Mouse (Mus musculus): ENCODE measurements around the gene Aif1l. TPM values are rescaled to one million over a fixed set of nuclear protein-coding genes. Genes with fewer than 3 reads are reported as not detected.

Gene Aif1l
- total and polyA plus RNA-seq, 2 experiments from 2014 or later, result 21.4 to 24.1 TPM

GRCm38 (mm10) chr2:31996060-31996459 lies 46.1 kb downstream of the Aif1l start:
- H3K9me3 ChIP-seq (ENCODE audit: low read length), result no peaks in the 10 kb centered on the region
- H3K27me3 ChIP-seq (ENCODE audit: insufficient read depth, low read length), result no peaks in the 10 kb centered on the region
- no peak for TF ChIP-seq CTCF (IDR thresholded peaks at IDR 0.05)
- no peak overlapping the region for H3K4me3 ChIP-seq (ENCODE audit: low read depth, low read length)
- DNase-seq (ENCODE audit: low spot score), result no peak
- no peak overlapping the region for H3K9ac ChIP-seq (replicated peaks; ENCODE audit: low read length, poor library complexity, severe bottlenecking)
- no peak overlapping the region for H3K27ac ChIP-seq (ENCODE audit: low read depth, low read length)
- H3K4me1 ChIP-seq (ENCODE audit: insufficient read depth, low read length), result no peaks in the 10 kb centered on the region
- ATAC-seq (ENCODE audit: low FRiP score), result no peak
- 95% methylated on average over 13 of the region's 13 CpGs for WGBS
- H3K36me3 ChIP-seq (ENCODE audit: insufficient read depth, low read length), result peaks cover 82% of the 10 kb centered on the region
- no peak overlapping the region for H3K4me2 ChIP-seq (ENCODE audit: low read depth, low read length, poor library complexity, severe bottlenecking)

- Histone ChIP-seq H3K4me3 (ENCODE audit: low read depth, low read length) (no peak overlapping the region), H3K4me1 (ENCODE audit: insufficient read depth, low read length) (no peaks in the 10 kb centered on the region), H3K9me3 (ENCODE audit: low read length) (no peaks in the 10 kb centered on the region), H3K36me3 (ENCODE audit: insufficient read depth, low read length) (peaks cover 74% of the 10 kb centered on the region), H3K27ac (ENCODE audit: low read depth, low read length) (no peak overlapping the region), H3K4me2 (ENCODE audit: low read depth, low read length, poor library complexity, severe bottlenecking) (no peak overlapping the region), H3K27me3 (ENCODE audit: insufficient read depth, low read length) (no peaks in the 10 kb centered on the region), H3K9ac (replicated peaks; ENCODE audit: low read length, poor library complexity, severe bottlenecking) (no peak overlapping the region)
- ATAC-seq (ENCODE audit: low FRiP score) (no peak), DNase-seq (ENCODE audit: low spot score) (no peak)
- 93% methylated on average over 5 of the region's 5 CpGs for WGBS
- TF ChIP-seq CTCF (IDR thresholded peaks at IDR 0.05), result no peak
Observed at GRCm38 (mm10) chr2:31997539-31997938, 47.6 kb downstream of the Aif1l start.

DNA sequence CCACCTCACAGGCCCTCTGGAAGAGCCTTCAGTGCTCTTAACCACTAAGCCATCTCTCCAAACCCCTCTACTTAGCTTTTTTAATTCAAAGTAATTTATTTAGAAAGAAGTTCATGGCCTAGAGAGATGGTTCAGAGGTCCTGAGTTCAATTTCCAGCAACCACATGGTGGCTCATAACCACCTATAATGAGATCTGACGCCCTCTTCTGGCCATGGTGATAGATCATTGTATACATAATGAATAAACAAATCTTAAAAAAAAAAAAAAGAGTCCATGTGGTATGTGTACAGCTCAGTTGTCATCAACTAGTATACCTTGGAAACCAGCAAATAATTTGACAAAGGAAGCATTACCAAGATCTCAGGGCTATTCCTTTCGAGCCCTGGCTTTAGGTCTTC lies 48.5 kb downstream of the Aif1l start:
- no peaks in the 10 kb centered on the region for H3K27me3 ChIP-seq (ENCODE audit: insufficient read depth, low read length)

DNA sequence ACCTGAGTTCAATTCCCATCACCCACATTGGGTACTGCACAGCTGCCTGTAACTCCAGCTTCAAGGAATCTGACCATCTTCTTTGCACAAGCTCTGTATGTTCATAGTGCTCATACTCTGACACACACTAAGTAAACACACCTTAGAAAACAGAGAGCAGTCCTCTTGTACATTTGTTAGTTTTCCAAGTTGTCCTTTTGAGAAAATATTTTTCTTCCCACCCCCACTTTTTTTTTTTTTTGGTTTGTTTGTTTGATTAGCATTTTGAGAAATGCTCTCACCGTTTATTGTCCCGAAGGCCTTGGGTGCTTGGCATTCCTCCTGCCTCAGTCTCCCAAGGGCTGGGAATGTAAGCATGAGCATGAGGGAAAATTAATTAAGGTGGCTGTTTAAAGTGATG lies 58.4 kb downstream of the Aif1l start:
- no peak overlapping the region for H3K27ac ChIP-seq (ENCODE audit: low read depth, low read length)
- DNase-seq (ENCODE audit: low spot score) (no peak), ATAC-seq (ENCODE audit: low FRiP score) (no peak)
- H3K4me1 ChIP-seq (ENCODE audit: insufficient read depth, low read length), result no peaks in the 10 kb centered on the region
- H3K9me3 ChIP-seq (ENCODE audit: low read length), result no peaks in the 10 kb centered on the region
- no peak for TF ChIP-seq CTCF (IDR thresholded peaks at IDR 0.05)
- H3K4me3 ChIP-seq (ENCODE audit: low read depth, low read length), result no peak overlapping the region
- no peak overlapping the region for H3K9ac ChIP-seq (replicated peaks; ENCODE audit: low read length, poor library complexity, severe bottlenecking)
- no peak overlapping the region for H3K4me2 ChIP-seq (ENCODE audit: low read depth, low read length, poor library complexity, severe bottlenecking)
- H3K27me3 ChIP-seq (ENCODE audit: insufficient read depth, low read length), result no peaks in the 10 kb centered on the region
- WGBS, result 98% methylated on average over 2 of the region's 2 CpGs
- H3K36me3 ChIP-seq (ENCODE audit: insufficient read depth, low read length), result peaks cover 65% of the 10 kb centered on the region

More for the DNA sequence above, 48.5 kb downstream of the Aif1l start:
- TF ChIP-seq CTCF (IDR thresholded peaks at IDR 0.05), result no peak
- peaks cover 76% of the 10 kb centered on the region for H3K36me3 ChIP-seq (ENCODE audit: insufficient read depth, low read length)
- no peak overlapping the region for H3K4me2 ChIP-seq (ENCODE audit: low read depth, low read length, poor library complexity, severe bottlenecking)
- H3K27ac ChIP-seq (ENCODE audit: low read depth, low read length), result no peak overlapping the region
- H3K4me3 ChIP-seq (ENCODE audit: low read depth, low read length), result no peak overlapping the region
- H3K4me1 ChIP-seq (ENCODE audit: insufficient read depth, low read length), result no peaks in the 10 kb centered on the region
- ATAC-seq (ENCODE audit: low FRiP score), result no peak
- no peak for DNase-seq (ENCODE audit: low spot score)
- no peak overlapping the region for H3K9ac ChIP-seq (replicated peaks; ENCODE audit: low read length, poor library complexity, severe bottlenecking)
- 79% methylated on average over 2 of the region's 2 CpGs for WGBS
- no peaks in the 10 kb centered on the region for H3K9me3 ChIP-seq (ENCODE audit: low read length)

GRCm38 (mm10) chr2:32008716-32009115 lies 58.8 kb downstream of the Aif1l start:
- 86% methylated on average over 11 of the region's 11 CpGs for WGBS
- Histone ChIP-seq H3K36me3 (ENCODE audit: insufficient read depth, low read length) (peaks cover 66% of the 10 kb centered on the region), H3K9ac (replicated peaks; ENCODE audit: low read length, poor library complexity, severe bottlenecking) (no peak overlapping the region), H3K4me2 (ENCODE audit: low read depth, low read length, poor library complexity, severe bottlenecking) (no peak overlapping the region), H3K4me1 (ENCODE audit: insufficient read depth, low read length) (no peaks in the 10 kb centered on the region), H3K9me3 (ENCODE audit: low read length) (no peaks in the 10 kb centered on the region), H3K4me3 (ENCODE audit: low read depth, low read length) (no peak overlapping the region), H3K27ac (ENCODE audit: low read depth, low read length) (no peak overlapping the region), H3K27me3 (ENCODE audit: insufficient read depth, low read length) (no peaks in the 10 kb centered on the region)
- DNase-seq (ENCODE audit: low spot score) (no peak), ATAC-seq (ENCODE audit: low FRiP score) (no peak)
- no peak for TF ChIP-seq CTCF (IDR thresholded peaks at IDR 0.05)

DNA sequence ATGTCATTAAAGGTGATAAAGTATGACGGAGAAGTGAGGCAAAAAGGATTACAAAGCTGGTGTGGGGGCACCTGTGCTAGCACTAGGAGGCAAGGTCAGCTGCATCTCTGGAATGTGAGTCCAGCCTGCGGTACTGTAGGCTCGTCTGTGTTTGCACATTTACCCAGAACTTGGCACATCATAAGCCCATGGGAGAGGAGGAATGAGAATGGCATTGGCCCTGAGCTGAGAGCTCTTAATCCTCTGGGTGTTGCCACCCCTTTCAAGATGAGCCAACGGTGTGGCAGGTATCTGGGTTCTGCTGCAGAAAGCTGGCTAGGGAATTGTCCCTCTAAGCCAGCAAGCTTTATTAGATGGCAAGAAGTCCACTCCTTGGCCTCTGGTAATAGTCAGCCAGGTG lies 69.8 kb downstream of the Aif1l start:
- H3K27me3 ChIP-seq (ENCODE audit: insufficient read depth, low read length), result no peaks in the 10 kb centered on the region
- no peak overlapping the region for H3K9ac ChIP-seq (replicated peaks; ENCODE audit: low read length, poor library complexity, severe bottlenecking)
- DNase-seq (ENCODE audit: low spot score) (no peak), ATAC-seq (ENCODE audit: low FRiP score) (no peak)
- WGBS, result 75% methylated on average over 4 of the region's 4 CpGs
- no peak overlapping the region for H3K4me2 ChIP-seq (ENCODE audit: low read depth, low read length, poor library complexity, severe bottlenecking)
- H3K4me1 ChIP-seq (ENCODE audit: insufficient read depth, low read length), result no peaks in the 10 kb centered on the region
- H3K4me3 ChIP-seq (ENCODE audit: low read depth, low read length), result no peak overlapping the region
- no peak for TF ChIP-seq CTCF (IDR thresholded peaks at IDR 0.05)
- no peak overlapping the region for H3K27ac ChIP-seq (ENCODE audit: low read depth, low read length)
- H3K36me3 ChIP-seq (ENCODE audit: insufficient read depth, low read length), result peaks cover 65% of the 10 kb centered on the region
- no peaks in the 10 kb centered on the region for H3K9me3 ChIP-seq (ENCODE audit: low read length)
